Mouse (Mus musculus) layer of hippocampus, postnatal 10 days (tissue): ENCODE measurements around the gene Dph2. TPM values are rescaled to one million over a fixed set of nuclear protein-coding genes. Genes with fewer than 3 reads are reported as not detected.
A peak's percentile ranks its signal among the peaks of the same experiment; 100 is the strongest.

Experiments
- DNase-seq, 2 experiments: peaks; one replicate each; pipeline ENCODE4 v3.0.0; 2021; ENCODE audit warnings: low spot score in 2 of 2
- total RNA-seq, 2 experiments: library from RNA; stranded (reverse); gene quantifications; 2 replicates each; pipeline ENCODE4 v1.2.3; 2021

The Dph2 gene
- total RNA-seq, 2 experiments from 2014 or later, result 9.6 to 10.6 TPM

- DNase-seq, result no peak
Measured at GRCm38 (mm10) chr4:117912685-117913273, 20.9 kb upstream of the Dph2 start.

GRCm38 (mm10) chr4:117912131-117912561 is 20.3 kb upstream of the Dph2 start:
- DNase-seq, result no peak

DNA sequence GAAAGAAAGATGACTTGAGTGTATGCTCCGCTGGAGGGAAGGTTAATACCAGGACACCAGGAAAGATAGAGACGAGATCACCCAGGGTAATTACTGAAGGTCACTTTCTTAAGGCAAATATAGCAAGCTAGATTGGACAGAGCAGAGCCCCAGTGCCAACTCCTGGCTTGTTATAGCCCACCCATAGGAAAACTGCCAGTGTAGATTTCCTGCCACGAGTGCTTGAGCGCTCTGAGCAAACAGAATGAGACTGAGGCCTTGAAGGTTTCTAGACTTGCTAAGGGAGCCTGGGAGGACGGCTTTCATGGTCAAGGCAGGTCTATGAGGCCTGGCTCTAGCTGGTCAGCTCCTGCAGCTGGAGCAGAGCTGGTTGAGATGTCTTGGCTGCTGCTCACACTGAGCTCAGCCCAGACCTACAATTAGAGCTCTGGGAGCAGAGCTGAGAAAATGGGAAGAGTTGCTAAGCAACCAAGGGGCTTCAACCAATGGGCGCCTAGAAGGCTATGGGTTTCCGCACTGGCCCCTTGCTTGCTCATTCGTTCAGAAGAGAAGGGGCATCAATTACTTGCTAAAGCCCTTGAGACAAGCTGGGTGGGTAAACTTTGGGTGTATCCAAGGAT is 17.1 kb upstream of the Dph2 start:
- no peak for DNase-seq

DNA sequence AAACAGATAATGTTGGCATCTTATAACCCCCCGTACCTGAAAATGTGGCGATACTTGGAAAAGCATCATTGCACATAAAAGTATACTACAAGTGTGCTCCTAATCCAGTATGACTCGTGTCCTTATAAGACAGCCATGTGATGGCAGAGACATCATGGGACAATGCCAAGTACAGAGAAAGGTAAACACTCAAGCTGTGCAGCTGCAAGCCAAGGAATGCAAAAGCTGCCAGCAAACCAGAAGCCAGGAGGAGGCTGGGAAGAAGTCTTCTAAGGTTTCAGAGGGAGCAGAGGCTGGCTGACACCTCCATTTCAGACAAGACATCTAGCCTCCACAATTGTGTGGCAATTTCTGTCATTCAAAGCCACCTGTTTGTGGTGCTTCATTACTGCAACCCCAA is 14.4 kb upstream of the Dph2 start:
- no peak for DNase-seq

DNA sequence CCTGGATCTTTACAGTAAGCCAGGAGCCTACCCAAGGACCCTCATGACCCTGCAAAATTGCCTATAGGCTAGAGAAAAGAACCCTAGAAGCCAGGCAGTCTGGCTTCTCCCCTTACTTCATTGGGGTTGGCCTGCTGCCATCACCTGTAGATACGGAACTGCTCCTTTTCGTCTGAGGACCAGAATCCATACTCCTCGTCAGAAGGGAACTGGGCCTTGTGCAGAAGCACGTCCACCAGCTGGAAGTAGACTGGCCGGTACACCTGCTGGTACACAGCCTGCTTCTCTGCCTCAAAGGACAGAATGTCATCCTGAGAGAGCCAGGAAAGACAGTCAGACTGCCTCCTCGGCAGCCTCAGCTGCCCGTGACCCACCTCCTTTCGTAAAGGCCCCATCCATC is 12.9 kb upstream of the Dph2 start:
- DNase-seq, result no peak

GRCm38 (mm10) chr4:117904094-117904493 is 12.3 kb upstream of the Dph2 start:
- DNase-seq, result no peak

GRCm38 (mm10) chr4:117898111-117898510 is 6.3 kb upstream of the Dph2 start:
- no peak for DNase-seq

DNA sequence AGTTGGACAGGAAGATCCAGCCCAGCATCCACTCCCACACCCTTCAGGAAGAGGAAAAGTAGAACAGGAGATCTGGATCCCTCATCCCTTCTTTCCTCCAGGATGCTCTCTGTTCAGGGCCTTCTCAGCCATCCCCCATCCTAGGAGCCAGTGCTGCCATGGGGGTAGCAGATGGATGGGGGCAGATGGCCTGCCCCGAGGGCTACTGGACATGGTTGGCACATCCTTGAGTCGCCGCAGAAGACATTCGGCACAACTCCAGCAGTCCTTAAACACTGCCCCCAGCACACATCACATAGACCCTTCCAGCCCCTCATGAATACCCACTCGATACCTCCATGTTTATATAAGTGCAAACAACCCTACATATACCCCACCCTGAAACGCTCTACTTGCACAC is 4.2 kb upstream of the Dph2 start:
- DNase-seq, result no peak

GRCm38 (mm10) chr4:117895339-117895738 is 3.5 kb upstream of the Dph2 start:
- no peak for DNase-seq

DNA sequence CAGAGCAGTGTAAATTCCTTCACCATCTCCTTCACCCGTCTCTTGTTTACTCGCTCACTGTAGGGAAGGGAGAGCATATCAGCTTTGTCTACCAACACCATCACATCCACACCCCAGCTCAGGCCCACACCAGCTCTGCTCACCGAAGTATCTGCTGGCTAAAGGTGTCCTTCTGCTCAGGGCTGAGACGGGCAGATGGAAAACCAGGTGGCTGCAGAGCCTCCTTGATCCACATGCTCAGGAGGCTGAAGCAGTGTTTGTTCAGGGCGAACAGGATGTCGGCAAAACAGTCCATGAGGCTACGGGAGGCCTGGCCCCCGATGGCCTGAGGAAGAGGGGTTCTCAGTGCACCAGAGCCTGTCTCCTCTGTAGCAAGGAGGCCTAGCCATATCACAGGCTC is 2.8 kb upstream of the Dph2 start:
- no peak for DNase-seq

DNA sequence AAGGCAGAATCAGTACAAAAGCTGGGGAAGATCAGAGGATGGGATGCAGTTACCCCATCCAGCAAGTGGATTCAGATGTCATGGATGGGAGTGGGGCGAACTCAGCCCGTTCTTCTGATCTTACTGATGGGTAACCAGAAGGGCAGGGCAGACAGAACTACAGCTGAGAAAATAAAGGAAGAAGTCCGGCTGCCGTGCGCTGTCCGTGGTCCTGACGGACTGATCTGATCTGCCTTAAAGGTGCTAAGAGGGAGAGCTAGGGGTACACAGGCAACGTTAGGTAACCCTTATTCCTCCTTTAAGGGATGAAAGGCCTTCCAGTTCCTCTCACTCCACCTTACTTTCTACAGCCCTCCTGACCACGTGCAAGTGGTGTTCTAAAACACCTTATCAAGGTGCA is 1.5 kb upstream of the Dph2 start:
- no peak for DNase-seq

- DNase-seq, result no peak
Measured at GRCm38 (mm10) chr4:117890750-117891149, 1.1 kb downstream of the Dph2 start.

DNA sequence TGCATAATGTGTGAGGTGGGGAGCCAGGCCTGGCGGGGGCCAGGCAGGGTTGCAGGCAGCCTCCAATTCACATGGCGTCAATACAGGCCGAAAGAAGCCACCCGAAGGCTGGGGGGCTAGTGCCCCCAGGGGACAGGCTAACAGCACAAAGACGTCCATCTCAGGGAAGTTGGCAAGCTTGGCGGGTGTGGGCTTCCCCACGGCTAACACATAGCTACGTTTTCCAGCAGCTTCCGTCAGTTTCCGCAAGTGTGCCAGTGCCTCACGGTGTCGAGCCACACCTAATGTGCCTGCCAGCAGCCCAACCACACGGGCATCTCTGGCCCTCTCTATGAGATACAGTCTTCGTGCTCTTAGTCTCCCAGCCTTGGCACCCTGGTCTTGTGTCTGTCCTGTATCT is 1.8 kb downstream of the Dph2 start:
- DNase-seq, result no peak

DNA sequence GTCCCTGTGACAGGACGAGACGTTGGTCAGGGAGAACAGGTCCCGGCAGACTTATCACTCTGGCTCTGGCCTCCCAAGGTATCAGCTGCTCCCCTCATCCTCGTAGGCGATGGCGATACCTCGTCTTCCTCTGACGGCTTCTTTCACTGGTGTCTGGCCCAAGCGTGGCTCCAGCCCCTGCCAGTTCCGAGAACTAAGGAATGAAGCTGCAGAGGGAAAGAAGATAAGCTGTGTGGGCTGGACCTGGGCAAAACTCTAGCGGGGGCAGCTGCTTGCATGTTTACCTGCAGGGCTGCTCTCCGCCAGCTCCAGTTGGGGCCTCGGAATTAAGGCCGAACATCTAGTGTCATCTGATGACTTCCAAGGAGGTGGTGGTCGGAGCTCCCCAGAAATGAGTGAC is 2.4 kb downstream of the Dph2 start:
- no peak for DNase-seq

DNA sequence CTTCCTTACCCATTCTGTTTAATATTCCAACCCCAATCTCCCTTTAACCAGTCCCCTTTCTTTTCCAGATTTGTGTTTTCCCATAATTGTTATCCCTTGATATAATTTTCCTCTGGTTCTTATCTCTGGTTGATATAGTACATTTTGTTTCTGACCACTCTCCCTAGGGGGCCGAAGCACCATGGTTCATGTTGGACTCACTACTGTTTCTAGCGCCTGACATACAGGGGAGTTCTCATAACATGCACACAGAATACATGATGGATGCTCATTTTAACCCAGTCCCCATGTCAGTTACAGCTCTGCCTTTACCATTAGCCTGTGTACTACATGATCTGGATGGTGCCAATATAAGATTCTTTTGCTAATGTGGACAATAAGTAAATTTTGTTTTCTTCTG is 3.9 kb downstream of the Dph2 start:
- no peak for DNase-seq

DNA sequence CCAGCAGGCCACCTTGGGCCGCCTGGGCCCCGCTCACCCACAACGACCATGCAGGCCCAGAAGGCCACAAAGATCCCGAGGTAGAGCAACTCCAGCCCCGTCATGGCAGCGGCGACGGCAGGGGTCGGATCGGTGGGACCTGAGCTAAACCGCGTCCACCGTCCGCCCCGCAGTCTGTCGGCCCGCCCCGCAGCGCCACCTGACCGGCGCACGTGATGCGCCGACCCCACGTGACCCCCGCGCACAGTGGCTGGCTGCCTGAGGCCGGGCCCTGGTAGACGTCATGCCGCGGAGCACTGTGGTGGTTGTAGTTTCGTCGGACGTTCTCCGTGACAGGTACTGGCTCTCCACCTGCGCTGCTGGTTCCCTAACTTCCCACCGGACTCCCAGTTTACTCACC is 4.7 kb downstream of the Dph2 start, which contains the start of gene Atp6v0b:
TSS of gene Atp6v0b (minus strand) at position 201 of the 400 bp plus-strand sequence.
- DNase-seq, result peak; percentile 94 to 97

DNA sequence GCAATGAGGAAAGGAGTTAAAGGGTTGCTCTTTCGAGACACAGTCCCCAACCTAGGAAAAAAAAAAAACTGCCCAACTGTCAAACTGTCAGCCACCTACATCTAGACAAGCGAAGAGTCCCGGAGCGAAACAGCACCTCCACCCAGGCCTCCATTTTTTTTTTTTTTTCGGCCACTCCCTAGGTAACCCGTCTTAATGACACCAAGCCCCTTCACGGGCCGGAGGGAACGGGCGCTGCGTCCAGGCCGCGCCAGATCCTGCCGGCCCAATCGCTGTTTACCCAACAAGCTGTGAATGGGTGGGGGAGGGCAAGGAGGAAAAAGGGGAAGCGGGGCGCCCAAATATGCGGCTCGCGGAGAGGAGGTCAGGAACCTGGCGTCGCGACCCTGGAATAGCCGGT is 5.2 kb downstream of the Dph2 start:
- no peak for DNase-seq

DNA sequence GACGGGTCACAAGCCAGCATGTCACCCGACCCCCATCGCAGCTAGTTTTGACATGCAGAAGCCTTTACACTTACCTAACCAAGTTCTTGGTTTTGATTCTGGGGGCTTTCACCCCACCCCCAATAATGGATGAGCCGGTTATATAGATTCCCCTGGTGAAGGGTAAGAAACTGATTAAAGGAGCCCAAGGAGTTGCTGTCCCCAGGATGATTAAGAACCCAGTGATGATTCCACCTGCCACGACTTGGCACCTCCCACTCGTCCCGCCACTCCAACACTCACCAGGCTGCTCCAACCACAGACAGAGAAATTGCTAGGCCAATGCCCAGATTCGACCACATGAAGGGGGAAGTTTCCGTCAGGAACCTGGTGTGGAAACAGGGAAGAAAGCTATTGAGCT is 5.8 kb downstream of the Dph2 start:
- DNase-seq, result no peak

GRCm38 (mm10) chr4:117885093-117885492 is 6.7 kb downstream of the Dph2 start:
- no peak for DNase-seq

DNA sequence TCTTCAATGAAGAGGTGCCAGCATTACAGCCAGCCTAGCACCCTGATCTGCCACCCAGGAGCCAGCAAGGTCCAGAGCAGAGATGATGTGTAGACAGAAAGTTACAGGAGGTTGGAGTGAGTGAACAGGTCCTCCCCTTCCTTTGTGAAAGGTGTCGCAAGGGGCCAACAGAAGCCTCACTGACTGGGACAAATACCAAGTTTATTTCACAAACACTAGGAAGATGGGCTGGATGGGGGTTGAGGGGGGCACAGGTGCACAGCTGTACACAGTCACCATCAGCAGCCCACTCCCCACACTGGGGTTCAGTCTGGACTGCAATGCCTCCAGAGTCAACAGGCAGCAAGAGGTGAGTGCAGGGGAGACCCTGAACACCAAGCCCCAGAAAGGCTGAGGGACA is 7.7 kb downstream of the Dph2 start:
- DNase-seq, result no peak

GRCm38 (mm10) chr4:117882701-117883691 is 8.8 kb downstream of the Dph2 start, which contains the start of gene B4galt2:
Gene B4galt2, minus strand, starts transcription at chr4:117883487.
- DNase-seq, result peak; percentile 70 to 82

DNA sequence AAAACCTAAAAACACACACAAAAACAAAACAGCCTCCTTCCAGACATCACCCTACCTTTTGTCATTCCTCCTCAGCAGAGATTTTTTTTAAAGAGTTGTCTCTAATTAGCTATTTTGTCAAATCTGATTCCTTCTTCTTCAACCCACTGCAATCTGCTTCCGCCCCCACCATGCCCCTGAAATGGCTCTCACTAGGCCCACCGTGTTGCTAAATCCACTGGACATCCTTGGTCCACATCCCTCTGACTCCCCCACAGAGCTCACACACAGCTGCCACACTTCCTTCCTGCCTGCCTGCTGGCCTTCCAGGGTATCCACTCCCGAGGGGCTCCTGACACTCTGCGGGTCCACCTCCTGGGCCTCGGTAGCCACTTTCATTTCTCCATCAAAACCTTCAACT is 13.1 kb downstream of the Dph2 start:
- no peak for DNase-seq
